Mouse (Mus musculus) C3H10T1/2 (cell line): Measurements from ENCODE around the gene Gtf2i. TPM values are rescaled to one million over a fixed set of nuclear protein-coding genes. Genes with fewer than 3 reads are reported as not detected.

Experiments used
- polyA plus RNA-seq, 2 experiments: library from polyadenylated mRNA; unstranded; fragments of >200 nt; fragmentation: generic; extraction: Trizol; gene quantifications; one replicate each; pipeline ENCODE4 v1.2.1; 2012; ENCODE audit warnings: missing spikeins in 2 of 2

Gtf2i gene
- 100 to 1,000 TPM in 1 of 2 experiments, 10 to 100 TPM in 1; 22.8 to 128 TPM for polyA plus RNA-seq

DNA sequence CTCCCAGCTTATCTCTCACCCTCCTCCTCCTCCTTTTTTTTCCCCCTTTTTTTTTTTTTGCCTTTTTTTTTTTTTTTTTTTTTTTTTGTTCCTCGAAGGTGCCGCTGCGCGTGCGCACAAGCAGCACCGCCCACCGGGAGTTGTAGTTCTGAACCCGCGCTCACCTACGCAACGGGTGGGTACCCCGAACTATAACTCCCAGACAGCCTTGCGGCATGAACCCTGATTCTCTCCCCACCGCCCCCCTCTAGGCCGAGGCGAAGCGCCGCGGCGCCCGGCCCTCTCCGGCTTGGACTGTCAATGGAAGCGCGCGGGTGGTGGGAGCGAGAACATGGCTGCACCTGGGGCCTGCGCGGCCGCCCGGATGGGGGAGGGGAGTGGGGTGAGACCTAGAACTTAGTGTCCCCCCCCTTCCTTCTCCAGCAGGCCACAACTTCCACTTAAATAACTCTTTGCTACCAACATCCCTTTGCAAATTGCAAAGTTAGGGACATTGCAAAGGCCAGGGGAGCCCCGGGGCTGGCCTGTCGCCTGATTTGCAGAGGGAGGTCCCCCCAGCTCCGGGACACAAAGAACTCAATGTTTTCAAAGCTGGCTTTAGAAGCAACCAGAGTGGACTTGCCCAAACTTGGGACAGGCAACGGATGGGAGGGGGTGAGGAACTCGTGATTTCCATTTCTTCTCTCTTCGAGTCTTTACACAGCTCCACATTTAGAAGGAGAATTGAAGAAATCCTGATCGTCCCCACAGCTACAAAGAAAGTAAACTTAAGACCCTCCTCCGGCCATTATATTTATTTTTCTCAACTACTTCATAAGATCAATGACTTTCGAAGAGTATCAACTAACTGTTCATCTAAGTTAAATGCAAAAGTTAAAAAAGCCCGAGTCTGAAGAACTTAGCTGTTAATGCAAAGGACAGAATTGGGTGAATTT, at the start of gene Gtf2i:
Gtf2i (minus strand) TSS at position 73 of the 935 bp plus-strand sequence.

DNA sequence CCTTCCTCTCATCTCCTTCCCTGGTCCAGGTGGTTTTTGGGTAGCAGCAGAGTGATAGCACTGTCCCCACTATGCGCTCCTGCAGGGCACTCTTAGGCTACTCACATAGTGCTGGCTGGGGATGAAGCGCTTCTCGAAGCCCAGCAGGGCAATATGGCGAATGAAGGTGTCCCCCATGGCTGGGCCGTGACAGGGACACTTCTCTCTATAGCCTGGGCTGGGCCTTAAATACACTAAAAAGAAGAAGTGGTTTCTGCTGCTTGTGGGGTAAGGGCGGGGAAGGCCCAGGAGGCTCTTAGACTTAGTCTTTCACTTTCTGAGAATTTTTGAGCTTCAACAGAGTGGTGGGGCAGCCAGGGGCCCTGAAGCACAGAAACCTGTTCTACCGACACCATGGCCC, 85.2 kb downstream of the Gtf2i start, which contains the start of gene Ncf1:
Ncf1 (minus strand) TSS at position 235 of the 400 bp plus-strand sequence.

Other genes starting within 250 kb of the Gtf2i start
- gene Castor2, start 215.0 kb downstream of the Gtf2i start, polyA plus RNA-seq: 10 to 100 TPM in 1 of 2 experiments, 1 to 10 TPM in 1; 5.5 to 12.8 TPM
- 10 to 100 TPM; 14.5 to 17.7 TPM for gene Rcc1l, start 138.0 kb downstream of the Gtf2i start, polyA plus RNA-seq
- 1 to 10 TPM; 3.8 to 9.7 TPM for gene Gtf2ird2, start 130.7 kb downstream of the Gtf2i start, polyA plus RNA-seq
- under 1 TPM in 1 of 2 experiments, not detected in 1; 0.11 TPM for gene Ncf1, start 85.1 kb downstream of the Gtf2i start, polyA plus RNA-seq
- gene Gtf2ird1, start 142.0 kb upstream of the Gtf2i start, polyA plus RNA-seq: 10 to 100 TPM; 19.2 to 35.6 TPM
- gene Clip2, start 237.7 kb upstream of the Gtf2i start, polyA plus RNA-seq: 10 to 100 TPM; 10.0 to 35.1 TPM
- gene Syna, start 245.4 kb upstream of the Gtf2i start, polyA plus RNA-seq: under 1 TPM; 0.04 to 0.37 TPM